Mouse (Mus musculus): ENCODE measurements around the gene Map3k7.

GRCm38 (mm10) chr4:32055151-32056052, 91.5 kb downstream of the Map3k7 start:
- peak; percentile 91 for TF ChIP-seq CTCF (IDR thresholded peaks at IDR 0.05; ENCODE audit: low read depth)
- TF ChIP-seq EP300 (IDR thresholded peaks at IDR 0.05; ENCODE audit: low read depth): no peak

Measured in liver, embryonic 14.5 days (tissue).